Mouse (Mus musculus): Measurements from ENCODE around the gene Crb2. TPM values are rescaled to one million over a fixed set of nuclear protein-coding genes. Genes with fewer than 3 reads are reported as not detected.
A peak's percentile ranks its signal among the peaks of the same experiment; 100 is the strongest.

The Crb2 gene
- polyA plus RNA-seq, 1 experiment from 2014 or later = 10.3 TPM

DNA sequence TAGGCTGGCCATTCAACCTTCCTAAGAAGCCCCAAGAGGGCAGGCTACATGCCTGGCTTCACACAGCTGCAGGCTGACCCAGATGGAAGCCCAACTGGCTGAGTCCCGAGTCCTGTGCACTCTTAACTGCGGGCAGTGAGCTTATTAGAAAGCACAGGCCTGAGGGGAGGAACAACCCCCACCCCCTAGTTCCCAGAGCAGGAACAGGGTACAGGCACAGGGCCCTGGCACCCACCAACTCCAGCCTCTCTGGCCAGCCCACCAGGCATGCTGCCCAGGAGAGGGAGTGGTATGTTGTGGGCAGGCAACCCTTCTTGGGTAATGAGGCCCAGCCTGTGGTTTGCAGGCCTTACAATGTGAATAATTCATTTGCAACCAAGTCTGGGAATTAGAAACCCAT is 7.1 kb upstream of the Crb2 start:
- H3K27me3 ChIP-seq = peaks cover 8% of the 10 kb centered on the region; the same call in 1 of the 2 replicates
- 34% methylated on average over 2 of the region's 2 CpGs for WGBS
- no peaks in the 10 kb centered on the region for H3K9me3 ChIP-seq
- peak overlapping the region; percentile 30; the same call in 1 of the 2 replicates for H3K27ac ChIP-seq
- 0 out of 2 replicates have a peak, but pooled peaks have one; percentile 24 for ATAC-seq
- no peaks in the 10 kb centered on the region for H3K36me3 ChIP-seq
- H3K4me2 ChIP-seq (replicated peaks) = no peak overlapping the region
- no peak overlapping the region for H3K4me3 ChIP-seq (replicated peaks)
- H3K4me1 ChIP-seq (replicated peaks) = peaks cover 59% of the 10 kb centered on the region
- H3K9ac ChIP-seq (replicated peaks) = no peak overlapping the region

DNA sequence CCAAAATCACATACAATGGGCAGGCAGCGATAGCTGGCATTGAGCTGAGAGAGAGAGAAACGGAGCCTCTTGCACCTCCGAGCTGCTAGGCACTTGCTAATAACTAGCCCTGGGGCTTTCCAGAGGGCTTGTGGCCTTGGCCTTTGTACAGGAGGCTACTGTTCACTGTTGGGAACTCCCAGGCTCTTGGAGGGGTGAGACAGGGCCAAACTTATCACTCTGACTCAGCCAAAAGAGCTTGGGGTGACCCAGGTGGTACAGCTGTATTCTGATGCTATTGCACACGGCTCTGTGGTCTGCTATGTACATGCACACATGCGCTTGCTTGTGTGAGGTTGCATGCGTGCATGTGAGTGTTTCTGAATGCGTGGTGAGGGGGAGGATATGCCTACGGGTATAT is 6.3 kb upstream of the Crb2 start:
- H3K4me3 ChIP-seq (replicated peaks) = no peak overlapping the region
- H3K27ac ChIP-seq = no peak overlapping the region
- peaks cover 55% of the 10 kb centered on the region for H3K4me1 ChIP-seq (replicated peaks)
- H3K36me3 ChIP-seq = no peaks in the 10 kb centered on the region
- no peaks in the 10 kb centered on the region for H3K9me3 ChIP-seq
- H3K4me2 ChIP-seq (replicated peaks) = no peak overlapping the region
- no peak for ATAC-seq
- no peak overlapping the region for H3K9ac ChIP-seq (replicated peaks)
- WGBS = 84% methylated on average over 8 of the region's 8 CpGs
- peaks cover 4% of the 10 kb centered on the region; the same call in 1 of the 2 replicates for H3K27me3 ChIP-seq

DNA sequence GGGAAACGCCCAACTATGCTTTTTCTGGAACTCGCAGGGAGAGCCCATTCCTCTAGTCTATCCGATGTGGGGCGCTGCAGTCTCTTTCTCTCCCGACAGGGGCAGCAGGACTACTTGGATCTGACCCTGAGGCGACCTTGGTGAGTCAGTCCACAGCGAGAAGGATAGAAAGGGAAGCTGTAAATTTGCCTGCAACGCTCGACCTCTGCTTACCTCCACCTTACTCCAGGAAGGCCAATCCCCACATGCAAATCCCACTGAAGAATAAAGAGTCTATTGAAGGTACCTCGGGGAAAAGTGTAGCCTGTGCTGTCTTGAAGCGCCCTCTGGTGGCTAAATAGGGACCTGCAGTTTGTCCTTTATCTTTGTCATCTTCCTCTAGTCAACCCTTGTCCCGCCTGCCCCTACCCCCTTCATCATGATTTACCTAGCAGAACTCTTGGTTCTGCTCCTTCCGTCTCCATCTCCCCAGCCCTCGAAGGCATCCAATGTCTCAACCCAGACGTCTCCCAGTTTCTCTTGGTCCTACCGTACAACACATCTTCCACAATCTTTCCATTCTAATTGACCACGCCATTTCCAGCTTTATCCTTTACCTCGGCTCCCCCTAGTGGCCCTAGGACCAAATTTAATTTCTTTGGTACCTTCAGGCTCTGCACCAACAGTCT is 4.3 kb upstream of the Crb2 start:
- Histone ChIP-seq H3K4me2 (replicated peaks) (peak overlapping the region; percentile 50), H3K9me3 (no peaks in the 10 kb centered on the region), H3K36me3 (no peaks in the 10 kb centered on the region), H3K9ac (replicated peaks) (0 out of 2 replicates have a peak overlapping the region, but pooled peaks have one; percentile 39), H3K4me3 (replicated peaks) (peak overlapping the region; percentile 36), H3K27me3 (peaks cover 4% of the 10 kb centered on the region; the same call in 1 of the 2 replicates), H3K4me1 (replicated peaks) (peaks cover 50% of the 10 kb centered on the region), H3K27ac (0 out of 2 replicates have a peak overlapping the region, but pooled peaks have one; percentile 57)
- 0% methylated on average over 18 of the region's 18 CpGs for WGBS
- ATAC-seq = peak; percentile 50

DNA sequence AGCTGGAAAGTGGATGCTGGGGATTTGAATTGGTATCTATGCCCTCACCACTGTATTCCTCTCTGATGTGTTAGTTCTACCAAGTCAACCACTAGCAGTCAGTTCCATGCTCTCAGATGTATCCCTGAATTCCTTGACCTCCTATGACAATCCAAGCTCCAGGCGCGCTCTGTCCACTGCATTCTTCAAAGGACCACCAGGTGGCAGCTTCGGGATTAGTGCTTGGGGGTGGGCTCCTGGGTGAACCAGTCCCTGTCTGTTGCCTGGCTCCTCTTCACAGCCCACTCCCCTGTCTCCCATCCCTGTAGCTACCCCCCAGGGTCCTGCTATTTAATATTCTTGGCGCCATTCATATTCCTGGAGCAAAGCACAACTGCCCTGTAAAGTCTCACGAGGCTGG is 1.5 kb upstream of the Crb2 start:
- Histone ChIP-seq H3K27ac (no peak overlapping the region; the same call in 1 of the 2 replicates), H3K36me3 (no peaks in the 10 kb centered on the region), H3K27me3 (peaks cover 4% of the 10 kb centered on the region; the same call in 1 of the 2 replicates), H3K4me1 (replicated peaks) (peaks cover 50% of the 10 kb centered on the region), H3K4me3 (replicated peaks) (no peak overlapping the region), H3K4me2 (replicated peaks) (no peak overlapping the region), H3K9ac (replicated peaks) (no peak overlapping the region), H3K9me3 (no peaks in the 10 kb centered on the region)
- no peak for ATAC-seq
- 5% methylated on average over 5 of the region's 5 CpGs for WGBS

DNA sequence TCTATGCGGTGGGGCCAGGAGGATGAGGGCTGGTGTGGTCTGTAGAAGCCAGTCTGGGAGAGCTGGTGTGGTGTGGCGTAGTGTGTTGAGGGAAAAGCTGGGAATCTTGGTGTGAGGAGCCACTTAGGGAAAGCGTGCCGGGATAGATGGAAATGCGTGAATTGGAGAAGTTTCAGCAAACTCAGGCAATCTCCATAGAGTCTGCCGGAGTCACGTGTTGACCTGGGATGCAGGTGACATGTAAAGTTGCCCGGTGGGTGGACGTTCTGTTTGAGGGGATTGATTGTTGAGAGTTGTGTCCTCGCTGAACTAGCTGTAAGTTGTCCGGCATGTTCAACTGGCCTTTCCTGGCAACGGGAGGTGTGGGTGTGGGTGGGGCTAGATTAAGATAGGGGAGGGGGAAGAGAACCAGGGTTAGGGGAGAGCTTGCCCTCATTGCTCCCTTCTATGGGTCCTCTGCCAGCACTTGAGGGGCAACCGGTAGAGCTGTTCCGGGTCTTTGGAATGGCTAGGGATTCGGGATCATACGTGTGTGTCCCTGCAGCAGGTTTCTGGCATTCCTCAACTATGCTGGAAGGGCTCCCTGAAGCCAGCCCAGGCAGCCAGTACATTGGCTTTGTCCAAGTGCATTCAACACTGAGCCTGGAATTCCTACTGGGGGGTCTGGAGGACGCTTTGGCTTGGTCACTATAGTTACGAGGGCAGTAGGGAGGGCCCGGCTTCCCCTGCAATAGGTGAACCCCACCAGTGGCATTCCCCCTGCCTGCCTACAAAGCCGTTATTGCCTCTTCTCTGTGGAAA is 762 bp downstream of the Crb2 start:
- ATAC-seq = 0 out of 2 replicates have a peak, but pooled peaks have one; percentile 3
- peak overlapping the region; percentile 48 for H3K4me3 ChIP-seq (replicated peaks)
- no peaks in the 10 kb centered on the region for H3K9me3 ChIP-seq
- H3K9ac ChIP-seq (replicated peaks) = peak overlapping the region; percentile 71
- 1% methylated on average over 20 of the region's 20 CpGs for WGBS
- H3K27me3 ChIP-seq = no peaks in the 10 kb centered on the region
- H3K4me1 ChIP-seq (replicated peaks) = peaks cover 60% of the 10 kb centered on the region
- H3K27ac ChIP-seq = peak overlapping the region; percentile 84
- no peaks in the 10 kb centered on the region for H3K36me3 ChIP-seq
- H3K4me2 ChIP-seq (replicated peaks) = peak overlapping the region; percentile 59

DNA sequence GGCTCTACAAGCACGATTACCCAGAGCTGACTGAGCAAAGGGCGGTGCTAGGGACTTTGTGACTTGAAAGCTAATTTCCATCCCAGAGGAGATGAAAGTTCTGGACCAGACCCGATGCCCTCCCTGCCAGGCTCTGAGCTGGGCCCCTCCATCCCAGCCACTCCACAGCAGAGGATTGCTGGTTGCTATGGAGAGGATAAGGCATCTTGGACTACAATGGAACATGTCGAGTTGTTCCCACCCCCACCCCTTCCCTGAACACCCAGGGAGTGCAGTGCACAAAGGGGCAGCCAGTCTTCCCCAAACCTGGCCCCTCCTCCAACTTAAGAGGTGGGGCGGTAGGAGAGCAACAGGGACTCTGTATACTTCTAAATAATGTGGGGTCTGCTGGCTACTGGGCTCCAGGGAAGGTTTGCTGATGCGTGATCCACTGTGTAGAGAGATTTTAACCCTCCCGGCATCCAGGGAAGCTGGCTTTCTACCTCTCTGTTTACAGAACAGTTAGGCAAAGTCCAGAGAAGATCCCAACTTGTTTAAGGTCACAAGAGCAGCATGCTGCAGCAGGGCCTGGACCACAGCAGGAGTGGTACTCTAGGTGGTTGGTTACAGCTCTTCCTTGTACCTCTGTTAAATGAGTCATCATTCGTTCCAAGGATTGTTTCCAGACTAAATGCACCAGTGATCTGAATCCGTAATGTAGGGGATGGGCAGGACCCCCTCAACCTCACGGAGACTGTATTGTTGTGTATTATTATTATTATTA is 2.1 kb downstream of the Crb2 start:
- peak overlapping the region; percentile 84 for H3K27ac ChIP-seq
- no peaks in the 10 kb centered on the region for H3K27me3 ChIP-seq
- WGBS = 8% methylated on average over 10 of the region's 10 CpGs
- ATAC-seq = peak; percentile 86
- no peaks in the 10 kb centered on the region for H3K9me3 ChIP-seq
- H3K4me2 ChIP-seq (replicated peaks) = peak overlapping the region; percentile 59
- no peaks in the 10 kb centered on the region for H3K36me3 ChIP-seq
- H3K9ac ChIP-seq (replicated peaks) = peak overlapping the region; percentile 71; the same call in 1 of the 2 replicates
- peak overlapping the region; percentile 48 for H3K4me3 ChIP-seq (replicated peaks)
- H3K4me1 ChIP-seq (replicated peaks) = peaks cover 66% of the 10 kb centered on the region

DNA sequence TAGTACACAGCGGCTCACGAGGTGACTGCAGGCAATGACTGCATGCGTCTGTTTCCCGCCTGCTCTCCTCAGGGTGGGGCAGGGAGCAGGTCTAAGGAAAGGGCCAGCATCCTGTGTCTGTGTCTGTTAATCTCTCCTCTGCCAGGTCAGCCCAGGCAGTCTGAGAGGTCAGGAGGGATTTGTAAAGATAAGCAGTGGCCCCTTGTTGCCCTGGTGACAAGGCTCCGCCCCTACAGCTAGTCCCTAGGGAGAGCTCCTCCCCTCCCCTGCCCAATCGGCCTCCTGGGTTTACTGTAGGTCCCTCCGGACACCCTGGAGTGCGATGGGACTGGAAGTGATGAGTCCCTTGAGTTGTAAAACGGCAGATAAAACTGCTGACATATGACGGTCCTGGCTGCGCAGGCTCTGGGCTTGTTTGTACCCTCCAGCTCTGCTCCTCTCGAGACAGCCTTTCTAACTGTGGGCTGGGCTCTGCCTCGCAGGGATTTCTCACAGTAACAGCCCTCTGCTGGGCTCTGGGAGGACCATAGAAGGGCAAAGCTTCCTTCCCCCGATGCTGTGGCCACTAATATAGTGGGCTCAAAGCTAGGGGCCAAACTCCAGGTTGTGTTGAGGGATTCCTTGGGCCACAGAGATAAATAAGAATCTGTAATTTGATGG is 4.4 kb downstream of the Crb2 start:
- Histone ChIP-seq H3K36me3 (peaks cover 2% of the 10 kb centered on the region; the same call in 1 of the 2 replicates), H3K4me3 (replicated peaks) (peak overlapping the region; percentile 22), H3K9me3 (no peaks in the 10 kb centered on the region), H3K27me3 (no peaks in the 10 kb centered on the region), H3K9ac (replicated peaks) (peak overlapping the region; percentile 37), H3K27ac (peak overlapping the region; percentile 63), H3K4me2 (replicated peaks) (peak overlapping the region; percentile 52), H3K4me1 (replicated peaks) (peaks cover 66% of the 10 kb centered on the region)
- 0 out of 2 replicates have a peak, but pooled peaks have one; percentile 8 for ATAC-seq
- WGBS = 2% methylated on average over 14 of the region's 14 CpGs

DNA sequence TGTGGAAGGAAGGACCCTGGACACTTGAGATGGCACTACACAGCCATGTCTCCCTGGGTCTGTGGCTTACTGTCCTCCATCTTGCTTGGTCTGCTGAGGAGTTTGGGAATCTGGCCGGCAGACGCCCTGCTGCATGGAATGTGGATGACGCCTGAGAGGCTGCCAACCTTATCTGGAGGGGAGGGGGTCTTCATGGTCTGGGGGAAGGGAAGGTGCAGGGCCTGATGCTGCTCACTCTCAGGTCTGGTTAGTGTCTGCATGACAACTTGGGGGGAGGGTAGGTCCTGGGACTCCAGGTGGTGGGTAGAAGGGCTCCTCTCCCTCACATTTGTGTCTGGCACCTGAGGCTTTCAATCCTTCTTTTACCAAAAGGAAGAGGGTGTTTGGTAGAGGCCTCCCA is 5.4 kb downstream of the Crb2 start:
- 27% methylated on average over 3 of the region's 3 CpGs for WGBS
- peaks cover 57% of the 10 kb centered on the region for H3K4me1 ChIP-seq (replicated peaks)

DNA sequence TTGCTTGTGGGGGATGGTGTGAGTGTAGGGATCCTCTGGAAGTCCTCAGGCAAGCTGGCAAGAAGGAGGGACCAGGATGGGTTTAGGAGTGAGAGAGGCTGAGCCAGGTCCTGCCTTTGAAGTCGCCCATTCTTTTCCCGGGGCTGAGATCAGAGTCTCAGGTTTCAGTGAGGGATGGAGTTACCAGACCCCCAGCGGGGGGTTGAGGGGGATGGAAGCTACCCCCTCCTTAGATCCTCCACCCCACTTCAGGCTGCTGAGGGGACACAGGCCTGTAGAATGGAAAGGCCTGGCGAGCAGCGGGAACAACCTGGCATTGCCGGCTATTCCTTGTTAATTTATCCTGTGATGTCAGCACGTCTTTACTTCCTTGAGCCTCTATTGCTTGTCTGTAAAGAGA is 6.0 kb downstream of the Crb2 start:
- 0 out of 2 replicates have a peak, but pooled peaks cover 6% of the 10 kb centered on the region for H3K27me3 ChIP-seq
- no peak for ATAC-seq
- H3K4me3 ChIP-seq (replicated peaks) = no peak overlapping the region
- H3K4me1 ChIP-seq (replicated peaks) = peaks cover 51% of the 10 kb centered on the region
- no peak overlapping the region for H3K27ac ChIP-seq
- H3K9ac ChIP-seq (replicated peaks) = no peak overlapping the region
- H3K4me2 ChIP-seq (replicated peaks) = no peak overlapping the region
- peaks cover 8% of the 10 kb centered on the region for H3K36me3 ChIP-seq
- WGBS = 16% methylated on average over 7 of the region's 7 CpGs
- no peaks in the 10 kb centered on the region for H3K9me3 ChIP-seq

More for the DNA sequence above, 5.4 kb downstream of the Crb2 start:
- no peak overlapping the region for H3K4me2 ChIP-seq (replicated peaks)
- H3K9me3 ChIP-seq = no peaks in the 10 kb centered on the region
- H3K9ac ChIP-seq (replicated peaks) = no peak overlapping the region
- H3K36me3 ChIP-seq = peaks cover 5% of the 10 kb centered on the region
- no peak overlapping the region for H3K4me3 ChIP-seq (replicated peaks)
- no peak for ATAC-seq
- H3K27ac ChIP-seq = no peak overlapping the region
- 0 out of 2 replicates have a peak, but pooled peaks cover 5% of the 10 kb centered on the region for H3K27me3 ChIP-seq

DNA sequence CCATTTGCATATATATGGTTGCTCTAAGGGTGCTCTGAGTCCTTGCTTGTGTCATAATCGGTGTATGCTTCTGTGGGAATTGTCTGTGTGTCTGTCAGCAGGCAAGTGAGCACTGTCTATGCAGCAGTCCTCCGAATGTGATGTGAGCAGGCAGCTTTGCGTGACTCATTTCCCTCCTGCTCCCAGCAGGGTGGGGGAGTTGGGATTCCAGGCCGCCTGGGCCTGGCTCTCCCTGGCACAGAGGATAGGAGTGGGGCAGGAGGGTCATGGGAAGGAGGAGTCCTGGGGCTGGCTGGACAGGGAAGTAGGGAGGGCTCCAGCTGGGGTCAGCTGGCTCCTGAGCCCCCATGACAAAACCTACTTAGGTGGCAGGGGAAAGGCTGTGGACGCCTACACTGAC is 8.4 kb downstream of the Crb2 start:
- Histone ChIP-seq H3K9ac (replicated peaks) (no peak overlapping the region), H3K36me3 (peaks cover 8% of the 10 kb centered on the region), H3K4me3 (replicated peaks) (no peak overlapping the region), H3K4me2 (replicated peaks) (no peak overlapping the region), H3K27me3 (0 out of 2 replicates have a peak, but pooled peaks cover 6% of the 10 kb centered on the region), H3K4me1 (replicated peaks) (peaks cover 42% of the 10 kb centered on the region), H3K9me3 (no peaks in the 10 kb centered on the region), H3K27ac (no peak overlapping the region)
- WGBS = 82% methylated on average over 5 of the region's 5 CpGs
- no peak for ATAC-seq

DNA sequence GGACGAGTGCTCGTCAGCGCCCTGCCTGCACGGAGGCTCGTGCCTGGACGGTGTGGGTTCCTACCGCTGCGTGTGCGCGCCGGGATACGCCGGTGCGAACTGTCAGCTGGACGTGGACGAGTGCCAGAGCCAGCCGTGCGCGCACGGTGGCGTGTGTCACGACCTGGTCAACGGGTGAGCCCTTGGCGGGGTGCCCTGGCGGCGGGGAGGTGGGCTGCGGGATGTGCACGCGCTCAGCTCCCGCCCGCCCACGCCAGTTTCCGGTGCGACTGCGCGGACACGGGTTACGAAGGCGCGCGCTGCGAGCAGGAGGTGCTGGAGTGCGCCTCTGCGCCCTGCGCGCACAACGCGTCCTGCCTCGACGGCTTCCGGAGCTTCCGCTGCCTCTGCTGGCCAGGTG is 10.4 kb downstream of the Crb2 start:
- Histone ChIP-seq H3K4me2 (replicated peaks) (peak overlapping the region; percentile 29), H3K9ac (replicated peaks) (no peak overlapping the region), H3K9me3 (no peaks in the 10 kb centered on the region), H3K27ac (no peak overlapping the region), H3K27me3 (0 out of 2 replicates have a peak, but pooled peaks cover 6% of the 10 kb centered on the region), H3K4me3 (replicated peaks) (peak overlapping the region; percentile 15; the same call in 1 of the 2 replicates), H3K4me1 (replicated peaks) (peaks cover 22% of the 10 kb centered on the region), H3K36me3 (peaks cover 22% of the 10 kb centered on the region)
- no peak for ATAC-seq
- WGBS = 54% methylated on average over 52 of the region's 52 CpGs
